In genomic region chr13:83724995-83725394, GRCm38 (mm10) we compare ENCODE assay signal across 8 mouse cellular contexts.
DNase-seq lines count a peak whose midpoint lies in the region; ATAC-seq and TF ChIP-seq lines count a peak whose summit lies in the region.

No protein-coding gene starts in this region.

- peak; percentile 82 to 88 for DNase-seq in left cerebral cortex, adult 2 months (ENCODE audit: extremely low spot score in 1 of 2, low spot score in 2 of 2)
- DNase-seq in left cerebral cortex, adult 11 months (ENCODE audit: low spot score): no peak
- DNase-seq in adrenal gland, postnatal 14 days: peak; percentile 79
- peak; percentile 79 for DNase-seq in embryo, embryonic 9.5 days (ENCODE audit: extremely low spot score)
- DNase-seq in intestine, embryonic 14.5 days (ENCODE audit: low spot score): peak; percentile 83
- peak; percentile 65 for DNase-seq in liver, postnatal 0 days
- peak; percentile 92 for DNase-seq in retina, postnatal 1 day
- DNase-seq in MN1 (ENCODE audit: low spot score): no peak

- peak overlapping the region; percentile 99 for H3K27ac ChIP-seq in left cerebral cortex, adult 2 months
- no peak overlapping the region for H3K27ac ChIP-seq in intestine, embryonic 14.5 days (ENCODE audit: low read depth)
- H3K27ac ChIP-seq in liver, postnatal 0 days (ENCODE audit: low read depth): no peak overlapping the region

- peaks cover 3% of the 10 kb centered on the region; the same call in 1 of the 2 replicates for H3K4me1 ChIP-seq in intestine, embryonic 14.5 days (replicated peaks; ENCODE audit: control insufficient read depth, insufficient read depth, low read length)
- peaks cover 6% of the 10 kb centered on the region; the same call in 1 of the 2 replicates for H3K4me1 ChIP-seq in liver, postnatal 0 days (ENCODE audit: insufficient read depth)

- no peak for TF ChIP-seq EP300 in liver, postnatal 0 days (IDR thresholded peaks at IDR 0.05; ENCODE audit: low read depth)

- H3K9me3 ChIP-seq in intestine, embryonic 14.5 days (ENCODE audit: control insufficient read depth, low read length): no peaks in the 10 kb centered on the region; the same call in 1 of the 2 replicates
- no peaks in the 10 kb centered on the region for H3K9me3 ChIP-seq in liver, postnatal 0 days (ENCODE audit: low read length)

- H3K4me2 ChIP-seq in intestine, embryonic 14.5 days (ENCODE audit: low read length): no peak overlapping the region
- no peak overlapping the region for H3K4me2 ChIP-seq in liver, postnatal 0 days (ENCODE audit: low read depth, low read length)

- TF ChIP-seq CTCF in left cerebral cortex, adult 2 months (IDR thresholded peaks at IDR 0.05): peak; percentile 90
- peak; percentile 78 for TF ChIP-seq CTCF in liver, postnatal 0 days (IDR thresholded peaks at IDR 0.05; ENCODE audit: low read depth)

- H3K36me3 ChIP-seq in intestine, embryonic 14.5 days (ENCODE audit: control insufficient read depth, insufficient read depth, low read length): no peaks in the 10 kb centered on the region
- no peaks in the 10 kb centered on the region for H3K36me3 ChIP-seq in liver, postnatal 0 days (replicated peaks; ENCODE audit: insufficient read depth, low read length)

- 2% methylated on average over 11 of the region's 11 CpGs for WGBS in intestine, embryonic 14.5 days
- WGBS in liver, postnatal 0 days (ENCODE audit: insufficient replicate concordance): under 1% methylated on average over 11 of the region's 11 CpGs

- intact Hi-C loops in left cerebral cortex, adult 2 months (cut with DNase I): loop anchor here (5.0 to 10.0 kb wide), 7 partner anchors 332 to 1778 kb away; partner anchors contain the start of gene Tmem161b

- no peak overlapping the region for H3K9ac ChIP-seq in intestine, embryonic 14.5 days (ENCODE audit: low read length)
- H3K9ac ChIP-seq in liver, postnatal 0 days (replicated peaks): no peak overlapping the region

- H3K4me3 ChIP-seq in left cerebral cortex, adult 2 months: peak overlapping the region; percentile 83
- H3K4me3 ChIP-seq in intestine, embryonic 14.5 days (ENCODE audit: low read depth, low read length): no peak overlapping the region
- no peak overlapping the region for H3K4me3 ChIP-seq in liver, postnatal 0 days (ENCODE audit: low read depth, low read length)

- peaks cover 98% of the 10 kb centered on the region for H3K27me3 ChIP-seq in intestine, embryonic 14.5 days (replicated peaks; ENCODE audit: control insufficient read depth, insufficient read depth, low read length)
- peaks cover 96% of the 10 kb centered on the region for H3K27me3 ChIP-seq in liver, postnatal 0 days (ENCODE audit: insufficient read depth, low read length)

- peak; percentile 56 for ATAC-seq in intestine, embryonic 14.5 days (replicated peaks; ENCODE audit: low FRiP score, low TSS enrichment, low read depth)
- ATAC-seq in liver, postnatal 0 days: peak; percentile 35; the same call in 1 of the 2 replicates

Comparison
In these comparisons a context has a peak if more than half of its experiments do, and no peak if none do; other contexts are left out.
1. DNase-seq: peak in left cerebral cortex, adult 2 months (2 of 2), adrenal gland, postnatal 14 days (single experiment), embryo, embryonic 9.5 days (single experiment), intestine, embryonic 14.5 days (single experiment), liver, postnatal 0 days (single experiment) and retina, postnatal 1 day (single experiment); none in left cerebral cortex, adult 11 months (single experiment) and MN1 (single experiment).